8 mouse cellular contexts compared by ENCODE assay signal in genomic region chr14:75015856-75016714, GRCm38 (mm10). TPM values are rescaled to one million over a fixed set of nuclear protein-coding genes. Genes with fewer than 3 reads are reported as not detected.
DNase-seq lines count a peak whose midpoint lies in the region; ATAC-seq and TF ChIP-seq lines count a peak whose summit lies in the region.

TSS of gene Rubcnl (plus strand) at chr14:75016027.

- H3K9me3 ChIP-seq in heart, embryonic 14.5 days (ENCODE audit: control insufficient read depth, low read length): no peaks in the 10 kb centered on the region
- no peaks in the 10 kb centered on the region for H3K9me3 ChIP-seq in liver, embryonic 14.5 days (ENCODE audit: control insufficient read depth, low read length)
- H3K9me3 ChIP-seq in neural tube, embryonic 11.5 days (ENCODE audit: control insufficient read depth, low read length): no peaks in the 10 kb centered on the region
- no peaks in the 10 kb centered on the region for H3K9me3 ChIP-seq in stomach, embryonic 16.5 days (replicated peaks; ENCODE audit: control insufficient read depth, low read length)

- no peaks in the 10 kb centered on the region for H3K27me3 ChIP-seq in heart, embryonic 14.5 days (ENCODE audit: control insufficient read depth, insufficient read depth, low read length)
- H3K27me3 ChIP-seq in liver, embryonic 14.5 days (ENCODE audit: control insufficient read depth, insufficient read depth, low read length): peaks cover 5% of the 10 kb centered on the region; the same call in 1 of the 2 replicates
- no peaks in the 10 kb centered on the region for H3K27me3 ChIP-seq in neural tube, embryonic 11.5 days (ENCODE audit: control insufficient read depth, insufficient read depth, low read length)
- H3K27me3 ChIP-seq in stomach, embryonic 16.5 days (ENCODE audit: control insufficient read depth, insufficient read depth, low read length): no peaks in the 10 kb centered on the region

- WGBS in heart, embryonic 14.5 days: 1% methylated on average over 49 of the region's 49 CpGs
- WGBS in liver, embryonic 14.5 days (ENCODE audit: insufficient replicate concordance): 1% methylated on average over 49 of the region's 49 CpGs
- 2% methylated on average over 49 of the region's 49 CpGs for WGBS in neural tube, embryonic 11.5 days
- 1% methylated on average over 49 of the region's 49 CpGs for WGBS in stomach, embryonic 16.5 days

- ATAC-seq in CD4-positive, CD25-positive, alpha-beta regulatory T cell, adult 4 months: peak; percentile 83
- peak; percentile 83 for ATAC-seq in erythroid progenitor cell, adult 5-6 weeks (replicated peaks; ENCODE audit: low FRiP score, poor library complexity, severe bottlenecking)
- ATAC-seq in heart, embryonic 14.5 days (ENCODE audit: insufficient number of reproducible peaks, insufficient read depth, low FRiP score, low read depth): 0 out of 2 replicates have a peak, but pooled peaks have one; percentile 43
- peak; percentile 39; the same call in 1 of the 2 replicates for ATAC-seq in liver, embryonic 14.5 days (ENCODE audit: insufficient read depth)
- ATAC-seq in neural tube, embryonic 11.5 days (ENCODE audit: insufficient read depth, low FRiP score, low TSS enrichment): no peak
- ATAC-seq in stomach, embryonic 16.5 days (ENCODE audit: insufficient read depth, low FRiP score): peak; percentile 58

- peak; percentile 94 for TF ChIP-seq CTCF in liver, embryonic 14.5 days (IDR thresholded peaks at IDR 0.05; ENCODE audit: low read depth)

- DNase-seq in kidney, postnatal 10 days: peak; percentile 84
- DNase-seq in liver, embryonic 14.5 days (ENCODE audit: low read depth in 3 of 3, low spot score in 3 of 3): peak; percentile 47 to 66 (median 57)
- DNase-seq in neural tube, embryonic 11.5 days (ENCODE audit: low spot score): peak; percentile 83

- TF ChIP-seq EP300 in liver, embryonic 14.5 days (IDR thresholded peaks at IDR 0.05; ENCODE audit: low read depth): no peak

- H3K4me2 ChIP-seq in heart, embryonic 14.5 days (ENCODE audit: low read length): peak within 1 kb of the TSS; percentile 92
- peak within 1 kb of the TSS; percentile 78 for H3K4me2 ChIP-seq in liver, embryonic 14.5 days (ENCODE audit: low read depth)
- H3K4me2 ChIP-seq in neural tube, embryonic 11.5 days (ENCODE audit: low read depth): peak within 1 kb of the TSS; percentile 56
- peak within 1 kb of the TSS; percentile 96 for H3K4me2 ChIP-seq in stomach, embryonic 16.5 days (ENCODE audit: low read depth, low read length)

- H3K27ac ChIP-seq in brown adipose tissue, adult 24 weeks (replicated peaks; ENCODE audit: low read depth, low read length): no peak within 1 kb of the TSS
- peak within 1 kb of the TSS in 1 of 2 experiments; percentile 67; a peak in 3 of 4 replicates for H3K27ac ChIP-seq in heart, embryonic 14.5 days (replicated peaks in 1 of 2; ENCODE audit: control insufficient read depth in 1 of 2, insufficient read depth in 1 of 2, low read depth in 2 of 2, low read length in 2 of 2)
- no peak within 1 kb of the TSS for H3K27ac ChIP-seq in liver, embryonic 14.5 days
- H3K27ac ChIP-seq in neural tube, embryonic 11.5 days (ENCODE audit: low read depth, low read length): no peak within 1 kb of the TSS
- no peak within 1 kb of the TSS for H3K27ac ChIP-seq in stomach, embryonic 16.5 days (ENCODE audit: low read length)

- H3K4me3 ChIP-seq in brown adipose tissue, adult 24 weeks (ENCODE audit: insufficient read depth, low read depth, low read length): peak within 1 kb of the TSS; percentile 62
- peak within 1 kb of the TSS; percentile 77 to 93 for H3K4me3 ChIP-seq in heart, embryonic 14.5 days (ENCODE audit: control insufficient read depth in 1 of 2, insufficient read depth in 1 of 2, low read depth in 1 of 2, low read length in 2 of 2)
- peak within 1 kb of the TSS; percentile 52 to 81 for H3K4me3 ChIP-seq in liver, embryonic 14.5 days (ENCODE audit: insufficient read depth in 1 of 2, low read depth in 2 of 2, low read length in 2 of 2)
- peak within 1 kb of the TSS; percentile 47 for H3K4me3 ChIP-seq in neural tube, embryonic 11.5 days (ENCODE audit: low read depth, low read length)
- H3K4me3 ChIP-seq in stomach, embryonic 16.5 days (replicated peaks; ENCODE audit: low read length): peak within 1 kb of the TSS; percentile 54

- H3K36me3 ChIP-seq in heart, embryonic 14.5 days (ENCODE audit: control insufficient read depth, insufficient read depth, low read length): no peaks in the 10 kb centered on the region
- H3K36me3 ChIP-seq in liver, embryonic 14.5 days (replicated peaks; ENCODE audit: control insufficient read depth, insufficient read depth, low read depth): no peaks in the 10 kb centered on the region
- no peaks in the 10 kb centered on the region for H3K36me3 ChIP-seq in neural tube, embryonic 11.5 days (ENCODE audit: control insufficient read depth, insufficient read depth, low read length)
- no peaks in the 10 kb centered on the region for H3K36me3 ChIP-seq in stomach, embryonic 16.5 days (ENCODE audit: control insufficient read depth, insufficient read depth, low read length)

- peak within 1 kb of the TSS; percentile 84 for H3K9ac ChIP-seq in heart, embryonic 14.5 days (ENCODE audit: low read length)
- no peak within 1 kb of the TSS; the same call in 1 of the 2 replicates for H3K9ac ChIP-seq in liver, embryonic 14.5 days (replicated peaks)
- peak within 1 kb of the TSS; percentile 53 for H3K9ac ChIP-seq in neural tube, embryonic 11.5 days (ENCODE audit: low read length)
- peak within 1 kb of the TSS; percentile 63 for H3K9ac ChIP-seq in stomach, embryonic 16.5 days (ENCODE audit: low read length)

- no peaks in the 10 kb centered on the region for H3K4me1 ChIP-seq in brown adipose tissue, adult 24 weeks (ENCODE audit: control insufficient read depth, insufficient read depth, insufficient read length, low read length)
- H3K4me1 ChIP-seq in heart, embryonic 14.5 days (ENCODE audit: control insufficient read depth in 2 of 2, insufficient read depth in 2 of 2, low read length in 2 of 2): peaks cover 12 to 30% of the 10 kb centered on the region in 2 experiments
- peaks cover 0 to 6% of the 10 kb centered on the region in 2 experiments; a peak in 2 of 4 replicates for H3K4me1 ChIP-seq in liver, embryonic 14.5 days (replicated peaks; ENCODE audit: control insufficient read depth in 2 of 2, insufficient read depth in 2 of 2, low read length in 1 of 2)
- H3K4me1 ChIP-seq in neural tube, embryonic 11.5 days (ENCODE audit: control insufficient read depth, insufficient read depth, low read length): no peaks in the 10 kb centered on the region
- H3K4me1 ChIP-seq in stomach, embryonic 16.5 days (ENCODE audit: control insufficient read depth, insufficient read depth, low read length): no peaks in the 10 kb centered on the region

RNA-seq across cellular contexts. Expression of gene Rubcnl, which starts in this region (rescaled TPM):
- polyA plus RNA-seq in CD4-positive, CD25-positive, alpha-beta regulatory T cell, adult 4 months (2017; shearing (Covaris generic)): 1 to 10 TPM in 1 of 2 experiments, under 1 TPM in 1; 0.51 to 1.3 TPM
- polyA plus RNA-seq in brown adipose tissue, adult 24 weeks (2012; ENCODE audit: insufficient read depth, insufficient read length, missing spikeins): 0.44 TPM in 1 of 2 replicates, not detected in the other
- total RNA-seq in erythroid progenitor cell, adult 5-6 weeks (2015; ENCODE audit: low replicate concordance): 1.8 and 5.0 TPM in 2 replicates
- 1.3 and 2.6 TPM in 2 replicates for total RNA-seq in erythroid progenitor cell, adult 5-6 weeks (2017; ENCODE audit: low replicate concordance)
- 1.6 and 1.8 TPM in 2 replicates for polyA plus RNA-seq in heart, embryonic 14.5 days (2014; fragmentation: Nextera tagmentation; extraction: Ambion mirVana)
- 0.12 and 0.21 TPM in 2 replicates for polyA plus RNA-seq in liver, embryonic 14.5 days (2012; rRNA removed)
- polyA plus RNA-seq in liver, embryonic 14.5 days (2014; fragmentation: Nextera tagmentation; extraction: Ambion mirVana): 0.09 and 0.15 TPM in 2 replicates
- 0.28 and 0.38 TPM in 2 replicates for polyA plus RNA-seq in neural tube, embryonic 11.5 days (2014; fragmentation: Nextera tagmentation; extraction: Ambion mirVana)
- 0.49 and 0.66 TPM in 2 replicates for polyA plus RNA-seq in stomach, embryonic 16.5 days (2015; fragmentation: Nextera tagmentation; extraction: Ambion mirVana)

Comparison
In these comparisons a context has a peak if more than half of its experiments do, and no peak if none do; other contexts are left out.
1. Peak in DNase-seq, ATAC-seq, H3K4me3 ChIP-seq and H3K4me2 ChIP-seq in liver, embryonic 14.5 days; RNA of the gene not detected or under 1 TPM.
2. Peak in DNase-seq, H3K4me3 ChIP-seq, H3K9ac ChIP-seq and H3K4me2 ChIP-seq in neural tube, embryonic 11.5 days; RNA of the gene not detected or under 1 TPM.
3. Peak in ATAC-seq, H3K4me3 ChIP-seq, H3K9ac ChIP-seq and H3K4me2 ChIP-seq in stomach, embryonic 16.5 days; RNA of the gene not detected or under 1 TPM.